Mouse (Mus musculus) liver, embryonic 14.5 days (tissue): Measurements from ENCODE around the gene Sel1l2. TPM values are rescaled to one million over a fixed set of nuclear protein-coding genes. Genes with fewer than 3 reads are reported as not detected.
"Not testable (repeated sequence)": the region's sequence is repeated elsewhere in the genome, so short reads cannot be mapped to it uniquely, and the experiment has no call there.

Source experiments
- ATAC-seq: fragments of 200-750 bp; cut with Nextera tagmentation; 2 replicates; pipeline ENCODE4 v1.8.0; 2017; ENCODE audit warnings: moderate number of reproducible peaks, mild to moderate bottlenecking, moderate library complexity; ENCODE audit not compliant: insufficient read depth
- DNase-seq, 3 experiments: peaks; one replicate each; pipeline ENCODE4 v3.0.0-alpha.2; 2012 to 2013; ENCODE audit warnings: low read depth in 3 of 3, low spot score in 3 of 3
- H3K27ac ChIP-seq: fragments of 300-500 bp; sonication (generic); 2 replicates; pipeline ENCODE4 v1.5.1; 2014; ENCODE audit warnings: moderate library complexity, mild to moderate bottlenecking, control low read depth, inconsistent platforms
- H3K27me3 ChIP-seq: fragments of 300-500 bp; sonication (generic); 2 replicates; pipeline ENCODE4 v1.6.1; 2014; ENCODE audit warnings: mild to moderate bottlenecking, low read length, moderate library complexity; ENCODE audit not compliant: control insufficient read depth, insufficient read depth
- H3K36me3 ChIP-seq: fragments of 300-500 bp; sonication (generic); replicated peaks from 2 replicates; pipeline ENCODE4 v1.6.1; 2014; ENCODE audit warnings: low read depth; ENCODE audit not compliant: control insufficient read depth, insufficient read depth
- H3K4me1 ChIP-seq, 2 experiments: fragments of 200-500 bp in 1 of 2; fragments of 300-500 bp in 1 of 2; sonication (generic) in 1 of 2; replicated peaks; 2 replicates each; pipeline ENCODE4 v1.6.1; 2012 to 2014; ENCODE audit warnings: antibody characterized with exemption in 1 of 2, inconsistent platforms in 1 of 2, low read length in 1 of 2; ENCODE audit not compliant: control insufficient read depth in 2 of 2, insufficient read depth in 2 of 2
- H3K4me2 ChIP-seq: fragments of 300-500 bp; sonication (generic); 2 replicates; pipeline ENCODE4 v1.6.1; 2014; ENCODE audit warnings: low read depth, mild to moderate bottlenecking, control low read depth, moderate library complexity
- H3K4me3 ChIP-seq, 2 experiments: fragments of 200-500 bp in 1 of 2; fragments of 300-500 bp in 1 of 2; sonication (generic) in 1 of 2; 2 replicates each; pipeline ENCODE4 v1.5.1; 2012 to 2014; ENCODE audit warnings: low read depth in 2 of 2, low read length in 2 of 2, mild to moderate bottlenecking in 2 of 2, control low read depth in 1 of 2, inconsistent platforms in 1 of 2, moderate library complexity in 1 of 2; ENCODE audit not compliant: insufficient read depth in 1 of 2
- H3K9ac ChIP-seq: fragments of 300-500 bp; sonication (generic); replicated peaks from 2 replicates; pipeline ENCODE4 v1.6.1; 2014; ENCODE audit warnings: mild to moderate bottlenecking, control low read depth, moderate library complexity
- H3K9me3 ChIP-seq: fragments of 300-500 bp; sonication (generic); 2 replicates; pipeline ENCODE4 v1.6.1; 2016; ENCODE audit warnings: low read length, mixed read lengths; ENCODE audit not compliant: control insufficient read depth
- CTCF ChIP-seq: IDR thresholded peaks from 2 replicates; pipeline ENCODE4 v1.5.1; 2016; ENCODE audit warnings: antibody characterized with exemption, low read depth, control low read depth
- EP300 ChIP-seq: IDR thresholded peaks from 2 replicates; pipeline ENCODE4 v1.6.1; 2016; ENCODE audit warnings: antibody characterized with exemption, low read depth
- WGBS: fragments of 180-500 bp; shearing (Covaris S2); extraction: QIAGEN DNeasy Blood & Tissue Kit; methylation state at CpG from one replicate; pipeline ENCODE4 v1.1.7; 2014; ENCODE audit not compliant: insufficient replicate concordance; 5-methylcytosine and 5-hydroxymethylcytosine counted together
- polyA plus RNA-seq, 2 experiments: library from polyadenylated mRNA; depleted of rRNA in 1 of 2; stranded (reverse) in 1 of 2; unstranded in 1 of 2; fragments of >200 nt; fragmentation: Nextera tagmentation in 1 of 2; extraction: Ambion mirVana in 1 of 2; gene quantifications; 2 replicates each; pipeline versions ENCODE4 v1.2.1 to v1.2.3; 2012 to 2014

Sel1l2 gene
- polyA plus RNA-seq, 2 experiments, result not detected

DNA sequence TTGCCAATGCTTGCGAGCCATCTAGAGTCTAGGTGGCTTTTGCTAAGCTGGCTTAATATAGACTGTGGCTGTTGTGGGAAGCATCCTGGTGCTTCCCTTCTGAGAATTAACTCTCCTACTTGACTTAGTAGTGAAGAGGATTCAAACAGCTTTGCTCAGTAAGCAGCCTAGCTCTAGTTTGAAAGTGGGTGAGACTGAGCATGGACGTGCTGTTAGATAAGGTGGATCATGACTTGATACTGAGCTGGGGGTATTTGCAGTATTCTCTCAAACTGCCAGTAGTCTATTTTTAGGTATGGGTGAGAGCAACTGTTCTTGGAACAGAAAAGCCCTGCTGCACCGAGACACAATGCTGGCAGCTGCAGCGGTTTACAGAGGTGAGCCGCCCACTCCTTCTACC is 186.9 kb downstream of the Sel1l2 start:
- TF ChIP-seq CTCF (no peak), EP300 (no peak)
- H3K27ac ChIP-seq, result no peak overlapping the region
- no peaks in the 10 kb centered on the region for H3K4me1 ChIP-seq
- H3K9me3 ChIP-seq, result no peaks in the 10 kb centered on the region
- ATAC-seq, result peak; percentile 44; the same call in 1 of the 2 replicates
- no peak overlapping the region for H3K9ac ChIP-seq
- H3K4me2 ChIP-seq, result no peak overlapping the region
- no peak for DNase-seq
- 39% methylated on average over 5 of the region's 5 CpGs for WGBS
- no peaks in the 10 kb centered on the region for H3K36me3 ChIP-seq
- no peak overlapping the region for H3K4me3 ChIP-seq
- H3K27me3 ChIP-seq, result no peaks in the 10 kb centered on the region

DNA sequence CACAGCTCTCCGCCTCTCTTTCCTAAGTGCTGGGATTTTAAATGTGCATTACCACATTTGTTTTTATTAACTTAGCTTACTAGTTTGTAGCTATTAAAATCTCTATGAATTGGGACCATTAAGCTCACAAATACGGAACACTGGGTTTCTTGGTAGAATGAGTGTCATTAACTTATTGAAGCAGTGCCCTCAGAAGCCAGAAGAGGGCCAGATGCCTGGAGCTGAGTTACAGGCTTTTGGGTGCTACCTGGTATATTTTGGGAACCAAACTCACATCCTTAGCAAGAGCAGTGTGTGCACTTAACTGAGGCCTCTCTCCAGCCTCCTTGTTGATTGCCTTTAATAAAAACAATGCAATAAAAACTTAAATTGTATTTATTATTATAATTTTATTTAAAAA is 188.8 kb downstream of the Sel1l2 start:
- H3K36me3 ChIP-seq, result no peaks in the 10 kb centered on the region
- no peak overlapping the region for H3K27ac ChIP-seq
- no peaks in the 10 kb centered on the region for H3K27me3 ChIP-seq
- ATAC-seq (no peak), DNase-seq (no peak)
- H3K9me3 ChIP-seq, result no peaks in the 10 kb centered on the region
- WGBS, result 67% methylated on average over 2 of the region's 2 CpGs
- TF ChIP-seq CTCF, result no peak
- no peak for TF ChIP-seq EP300
- H3K4me1 ChIP-seq, result no peaks in the 10 kb centered on the region
- no peak overlapping the region for H3K4me3 ChIP-seq
- H3K4me2 ChIP-seq, result no peak overlapping the region
- H3K9ac ChIP-seq, result no peak overlapping the region

DNA sequence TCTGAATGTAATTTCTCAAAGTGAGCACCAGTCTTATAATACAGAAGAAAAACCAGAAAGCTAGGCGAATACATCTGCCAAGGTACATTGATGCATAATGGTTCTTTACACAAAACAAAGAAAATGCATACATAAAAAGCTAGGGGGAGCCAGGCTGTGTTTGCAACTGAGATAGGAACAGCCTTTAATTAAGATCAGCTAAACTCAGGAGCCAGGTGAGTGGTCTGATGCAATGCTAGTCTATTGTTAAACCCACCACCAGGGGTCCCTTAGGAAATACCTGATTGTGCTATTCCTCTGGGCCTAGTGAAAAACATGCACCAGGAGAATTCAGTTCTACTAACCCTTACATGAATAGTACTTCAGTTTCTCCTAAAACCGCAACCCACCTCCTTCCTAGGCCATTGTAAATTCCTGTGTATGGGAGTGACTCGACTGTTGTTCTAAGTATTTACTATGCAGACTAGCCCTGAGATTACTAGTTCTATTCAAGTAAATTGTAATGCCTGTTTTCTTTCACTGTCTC is 203.8 kb downstream of the Sel1l2 start:
- not testable (repeated sequence) for H3K27me3 ChIP-seq, H3K27ac ChIP-seq, H3K4me2 ChIP-seq, H3K36me3 ChIP-seq, H3K9ac ChIP-seq, H3K9me3 ChIP-seq, H3K4me3 ChIP-seq, DNase-seq, ATAC-seq, H3K4me1 ChIP-seq
- WGBS, result 61% methylated on average over 3 of the region's 3 CpGs

Other genes with a start within 250 kb of the Sel1l2 start
- not detected in 2 replicates for gene Gm17374, start 237.7 kb downstream of the Sel1l2 start, polyA plus RNA-seq (2012; rRNA removed)
- gene Gm17374, start 237.7 kb downstream of the Sel1l2 start, polyA plus RNA-seq (2014; fragmentation: Nextera tagmentation; extraction: Ambion mirVana), result not detected in 2 replicates
- 2.6 and 5.8 TPM in 2 replicates for gene Esf1, start 219.1 kb downstream of the Sel1l2 start, polyA plus RNA-seq (2012; rRNA removed)
- gene Esf1, start 219.1 kb downstream of the Sel1l2 start, polyA plus RNA-seq (2014; fragmentation: Nextera tagmentation; extraction: Ambion mirVana), result 8.0 and 8.9 TPM in 2 replicates
- gene Ndufaf5, start 219.1 kb downstream of the Sel1l2 start, polyA plus RNA-seq (2012; rRNA removed), result 3.0 and 4.4 TPM in 2 replicates
- gene Ndufaf5, start 219.1 kb downstream of the Sel1l2 start, polyA plus RNA-seq (2014; fragmentation: Nextera tagmentation; extraction: Ambion mirVana), result 7.7 and 8.3 TPM in 2 replicates
- 1.3 and 2.1 TPM in 2 replicates for gene Macrod2, start 5.6 kb upstream of the Sel1l2 start, polyA plus RNA-seq (2012; rRNA removed)
- gene Macrod2, start 5.6 kb upstream of the Sel1l2 start, polyA plus RNA-seq (2014; fragmentation: Nextera tagmentation; extraction: Ambion mirVana), result 7.5 and 7.7 TPM in 2 replicates